Mouse (Mus musculus) left cerebral cortex, adult 8-10 months (tissue): ENCODE data around the gene Med4. TPM values are rescaled to one million over a fixed set of nuclear protein-coding genes. Genes with fewer than 3 reads are reported as not detected.
A peak's percentile ranks its signal among the peaks of the same experiment; 100 is the strongest.

Source experiments
- DNase-seq, 2 experiments: peaks; one replicate each; pipeline ENCODE4 v3.0.0; 2022; ENCODE audit warnings: low spot score in 2 of 2
- total RNA-seq, 4 experiments: library from RNA; stranded (reverse); gene quantifications; 2 replicates each; pipeline ENCODE4 v1.2.4; 2022

Med4 gene
- total RNA-seq = 10 to 100 TPM; 28.2 to 32.6 (median 29.4) TPM

DNA sequence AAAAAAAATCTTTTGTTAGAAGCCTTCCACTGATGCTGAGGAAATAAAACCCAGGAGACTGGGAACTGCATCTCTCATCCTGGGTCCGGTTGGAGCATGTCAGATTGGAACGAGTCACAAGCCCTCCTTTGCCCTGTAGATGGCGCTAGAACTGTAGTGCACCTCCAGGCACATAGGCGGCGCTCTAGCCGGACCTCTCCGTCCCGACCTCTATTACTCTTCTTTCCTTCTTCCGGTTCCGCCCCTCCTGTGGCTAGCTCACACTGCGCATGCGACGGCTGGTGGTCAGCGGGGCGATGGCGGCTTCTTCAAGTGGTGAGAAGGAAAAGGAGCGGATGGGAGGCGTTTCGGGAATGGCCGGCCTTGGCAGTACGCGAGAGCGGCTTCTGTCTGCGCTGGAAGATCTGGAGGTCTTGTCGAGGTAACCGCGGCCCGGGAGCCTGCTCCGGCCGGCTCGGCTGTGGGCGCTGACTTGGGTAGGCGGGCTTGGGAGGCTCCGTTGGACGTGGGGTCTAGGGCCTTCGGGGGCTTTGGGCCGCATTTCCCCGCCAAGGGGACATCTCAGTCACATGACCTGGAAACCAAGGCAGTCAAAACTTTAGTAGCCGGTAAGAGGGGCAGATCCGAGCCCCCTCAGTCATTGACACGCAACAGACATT lies at the start of gene Med4:
Med4 (plus strand) TSS at position 261 of the 659 bp plus-strand sequence.
- peak; percentile 89 to 98 for DNase-seq

DNA sequence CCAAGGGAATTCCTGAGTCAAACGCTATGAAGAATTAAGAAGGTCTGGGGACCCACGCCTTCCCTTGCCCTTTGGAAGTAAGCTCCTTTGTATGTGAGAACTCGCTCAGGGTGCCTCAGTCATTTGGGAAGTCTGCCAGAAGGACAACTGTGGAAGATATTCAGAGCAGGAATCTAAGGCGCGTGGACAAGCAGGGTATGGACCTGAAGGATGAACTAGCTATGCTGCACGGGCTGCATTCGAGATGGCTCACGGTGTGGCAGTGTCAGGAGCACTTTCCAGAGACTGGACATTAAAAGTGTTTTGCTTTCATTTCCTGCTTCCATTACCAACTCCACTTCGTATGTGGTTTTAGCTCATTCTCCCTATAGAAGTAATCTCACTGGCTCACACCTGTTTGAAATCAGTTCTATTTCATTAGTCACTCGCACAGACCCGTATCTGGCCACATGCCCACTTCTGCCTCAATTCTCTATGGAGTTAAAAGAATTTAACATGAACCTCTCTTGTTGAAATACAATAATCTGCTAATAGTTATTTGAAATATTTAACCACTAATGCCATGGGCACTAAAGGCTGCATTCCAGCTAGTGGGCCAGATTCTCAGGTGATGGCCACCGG lies 49.2 kb upstream of the Med4 start:
- no peak for DNase-seq

DNA sequence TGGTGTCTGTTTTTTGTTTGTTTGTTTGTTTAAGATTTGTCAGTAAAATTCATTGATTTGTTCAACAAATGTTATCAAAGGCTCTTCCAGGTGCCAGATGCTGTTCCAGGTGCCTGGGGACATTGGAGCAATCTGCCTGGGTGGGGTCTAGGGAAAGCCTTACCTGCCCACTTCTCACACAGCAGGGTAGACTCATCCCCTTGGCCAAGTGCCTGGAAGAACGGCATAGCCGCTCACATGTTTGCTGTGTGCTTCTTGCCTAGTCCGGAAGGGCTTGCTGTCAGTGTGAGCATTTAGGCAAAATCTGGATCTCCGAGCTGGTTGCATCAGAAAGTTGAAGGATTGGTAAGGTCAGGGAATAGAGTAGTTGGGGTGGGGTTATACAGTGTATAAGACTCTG lies 47.6 kb upstream of the Med4 start:
- no peak for DNase-seq

- DNase-seq = no peak
Observed at GRCm38 (mm10) chr14:73467697-73468096, 42.1 kb upstream of the Med4 start.

DNA sequence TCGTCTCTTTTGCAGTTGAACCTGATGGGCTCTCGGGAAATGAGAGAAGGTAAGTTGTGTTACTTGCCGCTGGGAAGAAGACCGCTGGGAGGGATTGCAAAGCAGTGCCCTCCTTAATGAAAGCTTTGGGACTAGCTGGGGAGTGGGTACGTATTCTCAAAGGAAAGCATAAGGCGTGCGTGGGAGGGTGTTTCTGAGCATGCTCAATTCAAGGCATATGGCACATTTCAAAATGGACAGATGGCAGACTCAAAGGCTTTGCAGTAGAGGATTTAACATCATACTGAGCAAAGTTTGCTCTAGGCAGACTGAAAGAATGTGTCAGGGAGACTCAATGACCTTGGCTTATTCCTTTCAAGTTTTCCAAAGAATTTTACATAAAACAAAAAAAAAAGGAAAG lies 40.3 kb upstream of the Med4 start:
- peak; percentile 32 to 83 for DNase-seq

- no peak for DNase-seq
Observed at GRCm38 (mm10) chr14:73470593-73470992, 39.2 kb upstream of the Med4 start.

DNA sequence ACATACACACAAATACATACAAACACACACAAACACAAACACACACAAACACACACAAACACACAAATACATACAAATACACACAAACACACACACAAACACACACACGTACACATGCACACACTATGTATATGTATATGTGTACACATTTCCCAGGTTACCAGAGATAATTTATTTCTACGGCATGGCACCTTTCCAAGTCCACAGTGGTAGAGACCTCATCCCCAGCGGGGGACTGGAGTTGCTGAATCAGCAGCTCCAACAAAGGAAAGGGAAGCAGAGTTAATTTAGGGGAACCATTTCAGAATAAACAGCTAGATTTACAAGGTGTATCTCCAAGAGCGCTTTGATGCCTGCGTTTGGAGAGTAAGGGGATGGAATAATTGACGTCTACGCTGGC lies 37.6 kb upstream of the Med4 start:
- DNase-seq = no peak

DNA sequence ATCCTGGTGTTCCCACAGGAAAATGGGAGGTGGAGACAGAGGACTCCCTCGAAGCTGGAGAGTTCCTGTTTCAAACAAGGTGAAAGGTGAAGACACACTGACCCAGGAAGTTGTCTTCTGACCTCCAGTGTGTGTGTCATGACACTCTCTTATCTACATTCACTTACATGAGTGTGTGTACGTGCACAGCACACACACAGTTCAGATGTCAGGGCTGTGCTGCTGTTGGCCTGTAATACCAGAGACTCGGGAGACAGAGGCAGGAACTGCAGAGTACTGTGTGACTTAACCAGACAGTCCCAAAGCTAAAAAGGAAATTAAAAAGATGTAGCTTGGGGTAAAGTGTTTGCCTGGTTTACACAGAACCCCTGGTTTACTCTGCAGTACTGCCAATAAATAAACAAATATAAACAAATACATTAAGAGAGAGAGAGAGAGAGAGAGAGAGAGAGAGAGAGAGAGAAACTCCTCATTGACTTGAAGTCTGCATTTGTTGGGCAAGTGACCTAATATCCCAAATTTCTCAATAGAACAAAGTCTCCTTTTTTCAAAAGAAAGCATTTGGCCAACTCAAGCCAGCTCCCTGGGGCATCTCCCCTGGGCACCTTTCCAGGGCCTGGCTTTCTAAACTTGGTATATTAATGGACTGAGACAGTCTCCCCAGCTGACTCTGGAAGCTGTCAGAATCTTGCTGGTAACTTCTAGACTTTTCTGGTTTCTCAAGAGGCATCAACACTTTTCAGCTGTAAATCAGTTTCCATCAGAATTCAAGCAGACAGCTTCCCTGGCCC lies 36.0 kb upstream of the Med4 start:
- no peak for DNase-seq

DNA sequence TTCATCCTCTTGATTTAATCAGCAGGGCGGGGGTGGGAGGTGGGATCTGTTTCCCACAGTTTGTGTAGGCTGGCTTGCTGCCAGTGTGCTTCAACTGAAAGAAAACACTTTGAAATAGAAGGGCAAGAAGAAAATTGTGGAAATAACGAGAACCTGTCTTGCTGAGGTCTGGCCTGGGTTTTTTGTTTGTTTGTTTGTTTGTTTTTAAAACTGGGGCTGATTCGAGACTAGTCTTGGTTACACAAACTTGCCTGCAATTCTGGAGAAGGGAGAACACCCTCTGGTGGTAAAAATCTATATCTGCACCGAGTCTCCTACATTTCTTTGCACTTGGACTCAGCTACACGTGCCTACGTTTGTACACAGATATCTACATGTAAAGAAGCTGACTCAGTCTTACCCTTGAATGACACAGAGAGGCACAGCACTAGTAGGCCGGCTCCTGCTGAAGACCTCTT lies 35.2 kb upstream of the Med4 start:
- DNase-seq = no peak

- DNase-seq = no peak
Observed at GRCm38 (mm10) chr14:73475506-73475905, 34.3 kb upstream of the Med4 start.

GRCm38 (mm10) chr14:73476361-73476934 lies 33.4 kb upstream of the Med4 start:
- DNase-seq = no peak

- DNase-seq = no peak
Observed at GRCm38 (mm10) chr14:73477077-73477476, 32.7 kb upstream of the Med4 start.

GRCm38 (mm10) chr14:73478321-73478720 lies 31.5 kb upstream of the Med4 start:
- DNase-seq = no peak

DNA sequence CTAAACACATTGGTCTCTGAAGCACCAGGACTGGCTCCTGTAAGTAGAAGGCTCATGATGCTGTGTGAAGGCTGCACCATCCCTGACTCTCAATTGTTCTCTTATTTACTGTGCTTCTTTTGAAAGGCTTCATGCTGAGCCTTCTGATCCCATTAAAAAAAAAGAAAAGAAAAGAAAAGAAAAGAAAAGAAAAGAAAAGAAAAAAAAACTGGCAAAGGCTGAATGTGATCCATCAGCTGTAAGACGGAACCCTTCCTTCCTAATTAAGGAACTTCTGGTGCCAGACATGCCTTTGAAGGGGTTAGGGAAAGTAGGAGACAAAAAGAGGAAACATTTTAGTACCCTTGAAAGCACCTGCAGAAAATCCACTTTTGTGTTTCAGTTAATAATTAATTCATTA lies 30.1 kb upstream of the Med4 start:
- DNase-seq = no peak

DNA sequence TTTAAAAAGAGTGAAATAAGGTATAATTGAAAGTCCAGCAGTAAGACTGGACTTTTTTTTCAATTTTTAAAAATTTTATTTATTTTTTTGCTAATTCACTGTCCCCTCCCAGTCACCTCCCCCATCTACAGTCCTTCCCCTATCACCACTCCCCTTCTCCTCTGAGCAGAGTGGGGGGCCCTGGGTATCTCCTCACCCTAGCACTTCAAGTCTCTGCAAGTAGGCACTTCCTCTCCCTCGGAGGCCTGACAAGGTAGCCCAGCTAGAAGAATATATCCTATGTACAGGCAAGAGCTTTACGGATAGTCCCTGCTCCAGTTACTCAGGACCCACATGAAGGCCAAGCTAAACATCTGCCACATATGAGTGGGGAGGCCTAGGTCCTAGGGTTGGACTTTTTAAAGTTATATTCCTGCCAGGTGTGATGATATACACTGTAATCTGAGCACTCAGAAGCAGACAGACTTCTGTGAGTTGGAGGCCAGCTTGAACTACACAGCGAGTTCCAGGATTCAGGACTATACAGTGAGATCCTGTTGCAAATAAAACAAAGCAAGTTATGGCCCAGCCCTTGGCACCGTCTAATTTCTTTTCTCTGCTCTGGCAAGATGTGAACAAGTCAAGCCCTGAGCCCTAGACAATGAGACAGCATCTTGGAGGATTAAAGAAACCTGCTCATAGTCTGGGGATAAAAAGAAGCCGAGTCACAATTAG lies 26.2 kb upstream of the Med4 start:
- DNase-seq = no peak

DNA sequence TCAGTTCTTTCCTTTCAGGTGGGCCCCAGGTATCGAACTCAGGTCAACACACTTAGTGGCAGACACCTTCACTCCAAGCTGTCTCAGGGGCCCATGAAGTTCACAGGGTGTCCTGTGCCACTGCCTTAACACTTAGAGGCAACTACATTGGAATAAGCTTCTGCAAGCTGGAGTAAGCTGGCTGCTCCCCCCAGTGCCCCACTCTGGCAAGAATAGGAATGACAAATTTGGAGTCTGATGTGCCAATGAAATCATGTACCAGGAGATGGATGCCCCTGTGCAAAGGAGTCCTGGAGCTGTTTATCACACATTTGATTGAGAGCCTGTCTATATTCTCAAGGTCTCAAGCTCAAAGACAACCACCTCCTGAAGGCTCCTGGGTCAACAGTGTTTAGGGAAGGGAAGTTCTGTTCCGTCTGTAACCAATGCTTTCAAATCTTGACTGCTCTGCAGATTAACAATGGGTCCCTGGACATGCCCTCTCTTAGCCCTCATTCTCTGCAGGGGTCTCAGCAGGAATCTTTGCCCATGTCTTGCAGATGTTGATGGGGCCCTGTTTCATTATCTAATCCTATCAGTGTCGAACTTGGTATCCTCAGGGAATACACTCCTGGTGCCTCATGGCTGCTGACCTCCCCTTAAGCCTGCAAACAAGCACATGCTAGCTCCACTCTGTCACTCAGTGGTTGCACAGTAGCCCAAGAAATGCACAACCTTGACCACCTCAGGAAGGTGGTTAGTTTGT lies 25.3 kb upstream of the Med4 start:
- DNase-seq = no peak

DNA sequence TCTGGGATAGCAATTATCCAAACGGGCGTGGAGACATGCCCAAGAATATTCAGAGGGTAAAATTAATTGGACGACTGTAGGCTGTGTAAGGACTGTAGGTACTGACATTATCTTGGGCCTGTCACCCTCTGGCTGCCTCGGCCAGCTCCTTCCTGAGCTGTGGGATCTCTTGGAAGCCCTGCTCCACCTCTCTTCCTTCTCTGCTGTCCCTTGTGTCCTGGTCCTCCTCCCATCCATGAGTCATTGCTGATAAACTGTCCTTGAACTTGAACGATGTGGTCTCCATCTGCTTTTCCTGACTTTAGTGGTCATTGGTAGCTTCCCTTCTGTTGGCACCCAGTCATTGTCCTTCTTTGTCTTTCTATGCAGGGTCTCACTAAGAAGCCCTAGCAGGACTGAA lies 23.2 kb upstream of the Med4 start:
- DNase-seq = no peak

DNA sequence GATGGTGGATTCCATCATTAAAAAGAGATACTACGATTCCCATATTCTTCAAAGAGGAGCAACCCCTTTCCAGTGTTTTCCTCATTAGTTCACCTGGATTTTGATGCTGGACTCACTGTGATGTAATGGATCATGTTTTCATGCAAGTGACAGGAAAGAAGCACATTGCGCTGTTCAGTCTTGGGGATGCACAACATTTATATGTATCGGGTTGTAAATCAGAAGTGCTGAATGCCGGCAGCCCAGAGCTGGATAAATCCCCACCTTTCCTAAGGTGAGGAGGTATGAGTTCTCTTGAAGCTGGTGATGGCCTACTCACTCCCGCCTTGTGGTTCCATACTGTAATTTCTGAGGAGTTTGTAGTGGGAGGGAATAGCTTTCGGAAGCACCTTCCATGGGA lies 16.5 kb upstream of the Med4 start:
- no peak for DNase-seq

- no peak for DNase-seq
Observed at GRCm38 (mm10) chr14:73494122-73494521, 15.7 kb upstream of the Med4 start.

DNA sequence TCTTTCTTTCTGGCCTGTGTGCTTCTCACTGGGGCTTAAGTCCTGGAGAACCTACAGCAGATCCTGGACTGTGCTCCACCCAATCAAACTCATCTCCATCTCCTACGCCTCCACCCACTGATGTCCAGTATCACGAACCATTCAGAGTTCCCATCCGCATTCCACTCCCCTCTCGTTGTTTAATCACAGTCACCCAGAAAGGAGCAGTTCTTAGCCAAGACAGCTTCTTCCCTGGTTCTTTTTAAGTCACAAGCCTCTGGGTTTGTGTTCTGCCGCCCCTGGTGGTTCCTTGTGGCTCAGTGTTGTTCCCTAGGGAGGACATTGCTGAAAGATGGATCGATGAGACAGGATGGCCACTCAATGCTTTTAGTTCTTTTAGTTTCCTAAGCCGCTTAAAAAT lies 14.1 kb upstream of the Med4 start:
- no peak for DNase-seq

GRCm38 (mm10) chr14:73501283-73501682 lies 8.5 kb upstream of the Med4 start:
- DNase-seq = no peak
